Mouse (Mus musculus): ENCODE data around the gene Hunk. TPM values are rescaled to one million over a fixed set of nuclear protein-coding genes. Genes with fewer than 3 reads are reported as not detected.
A peak's percentile ranks its signal among the peaks of the same experiment; 100 is the strongest.

Gene Hunk
- total RNA-seq (2014; rRNA removed), result 12.9 and 20.6 TPM in 2 replicates
- 4.2 and 5.2 TPM in 2 replicates for polyA plus RNA-seq (2015; fragmentation: Nextera tagmentation; extraction: Ambion mirVana)

DNA sequence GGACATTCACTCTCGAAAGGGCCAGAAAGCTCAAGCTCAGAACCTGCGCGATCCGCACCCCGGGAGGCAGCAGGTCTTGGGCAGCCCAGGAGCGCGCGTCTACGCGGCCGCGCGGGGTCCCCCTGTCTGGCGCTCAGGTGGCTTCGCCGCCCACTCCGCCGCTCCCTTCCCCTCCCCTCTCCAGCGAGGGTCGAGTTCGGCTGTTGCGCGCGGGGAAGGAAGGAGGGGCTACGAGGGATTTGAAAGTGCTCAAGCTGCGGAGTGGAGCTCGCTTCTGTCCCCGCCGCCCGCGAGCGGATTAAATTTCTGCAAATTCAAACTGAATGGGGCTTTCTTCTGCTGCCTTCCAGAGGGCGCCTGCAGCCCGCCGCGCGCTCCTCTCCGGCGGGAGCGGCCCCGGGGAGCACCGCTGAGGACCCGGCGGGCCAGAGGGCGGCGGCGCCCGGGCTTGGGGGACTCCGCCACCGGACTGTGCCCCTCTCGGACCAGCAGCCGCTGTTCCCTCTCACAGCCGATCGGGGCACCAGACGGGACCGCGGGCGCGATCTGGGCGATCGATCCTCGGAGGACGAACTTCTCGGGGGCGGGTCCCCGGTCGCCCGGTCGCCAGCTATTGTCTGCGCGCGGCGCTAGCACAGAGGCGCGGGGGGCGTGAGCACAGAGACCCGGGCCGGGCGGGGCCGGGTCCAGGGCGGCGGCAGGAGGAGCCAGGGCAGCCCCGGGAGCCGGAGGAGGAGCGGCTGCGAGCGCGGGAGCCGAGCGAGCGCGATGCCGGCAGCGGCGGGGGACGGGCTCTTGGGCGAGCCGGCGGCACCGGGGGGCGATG lies at the start of gene Hunk:
TSS of gene Hunk (plus strand) at position 326 of the 826 bp plus-strand sequence.
- no peaks in the 10 kb centered on the region for H3K36me3 ChIP-seq (ENCODE audit: insufficient read depth)
- H3K27me3 ChIP-seq (ENCODE audit: insufficient read depth, low read length), result no peaks in the 10 kb centered on the region
- peaks cover 18% of the 10 kb centered on the region; the same call in 1 of the 2 replicates for H3K4me1 ChIP-seq (ENCODE audit: insufficient read depth)
- peak within 1 kb of the TSS; percentile 96 for H3K27ac ChIP-seq (ENCODE audit: low read depth, low read length)
- no peaks in the 10 kb centered on the region for H3K9me3 ChIP-seq (ENCODE audit: low read length)
- ATAC-seq (peak; percentile 81), DNase-seq (peak; percentile 85)
- peak within 1 kb of the TSS; percentile 90 for H3K9ac ChIP-seq
- peak; percentile 1; the same call in 1 of the 2 replicates for TF ChIP-seq CTCF (IDR thresholded peaks at IDR 0.05; ENCODE audit: low read depth)
- under 1% methylated on average over 91 of the region's 101 CpGs for WGBS
- H3K4me2 ChIP-seq (ENCODE audit: low read depth), result peak within 1 kb of the TSS; percentile 88
- peak within 1 kb of the TSS; percentile 92 for H3K4me3 ChIP-seq (ENCODE audit: low read depth, low read length)

DNA sequence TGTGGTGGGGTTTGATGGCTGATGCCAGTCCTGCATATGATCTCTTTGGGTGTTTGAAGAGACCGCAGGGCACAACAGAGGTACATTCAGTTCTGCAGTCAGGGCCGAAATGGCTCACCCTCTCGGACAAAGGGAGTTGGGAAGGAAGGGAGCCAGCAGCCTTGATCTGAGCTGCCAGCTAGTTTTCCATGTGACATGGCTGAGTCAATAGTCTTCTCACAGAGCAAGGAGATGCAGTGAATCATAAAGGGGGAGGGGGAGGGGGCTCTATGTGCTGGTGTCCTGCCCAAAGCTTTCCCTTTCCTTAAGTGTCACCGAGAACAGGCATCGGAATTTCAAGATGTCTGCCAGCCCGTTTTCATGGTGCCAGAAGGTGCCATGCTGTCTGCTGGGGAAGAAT lies 46.8 kb upstream of the Hunk start:
- 56% methylated on average over 6 of the region's 6 CpGs for WGBS
- no peak for DNase-seq
- Histone ChIP-seq H3K4me2 (ENCODE audit: low read depth) (no peak overlapping the region), H3K4me1 (ENCODE audit: insufficient read depth) (no peaks in the 10 kb centered on the region), H3K4me3 (ENCODE audit: low read depth, low read length) (no peak overlapping the region), H3K27ac (ENCODE audit: low read depth, low read length) (no peak overlapping the region), H3K9me3 (ENCODE audit: low read length) (no peaks in the 10 kb centered on the region), H3K9ac (no peak overlapping the region), H3K36me3 (ENCODE audit: insufficient read depth) (no peaks in the 10 kb centered on the region; the same call in 1 of the 2 replicates), H3K27me3 (ENCODE audit: insufficient read depth, low read length) (no peaks in the 10 kb centered on the region)
- TF ChIP-seq CTCF (IDR thresholded peaks at IDR 0.05; ENCODE audit: low read depth), result no peak
- ATAC-seq, result peak; percentile 73

DNA sequence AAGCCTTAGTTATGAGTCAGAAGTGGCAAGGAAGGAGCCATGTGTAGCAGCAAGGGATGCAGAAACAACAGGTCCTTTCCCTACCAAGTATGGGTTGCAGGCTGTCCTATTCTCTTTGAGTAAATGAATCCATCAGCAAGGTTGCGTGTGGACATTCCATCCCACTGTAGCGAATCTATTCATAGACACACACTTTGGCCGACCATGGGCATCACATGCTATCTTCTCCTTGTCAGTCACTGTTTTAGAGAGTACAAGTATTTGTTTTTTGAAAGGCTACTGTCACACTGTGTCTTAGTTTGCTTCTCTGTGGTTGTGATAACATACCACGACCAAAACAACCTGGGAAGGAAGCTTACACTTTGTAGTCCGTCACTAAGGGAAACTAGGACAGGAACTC lies 44.7 kb upstream of the Hunk start:
- Histone ChIP-seq H3K4me1 (ENCODE audit: insufficient read depth) (no peaks in the 10 kb centered on the region), H3K9ac (no peak overlapping the region), H3K27me3 (ENCODE audit: insufficient read depth, low read length) (no peaks in the 10 kb centered on the region), H3K9me3 (ENCODE audit: low read length) (no peaks in the 10 kb centered on the region), H3K4me2 (ENCODE audit: low read depth) (no peak overlapping the region), H3K36me3 (ENCODE audit: insufficient read depth) (no peaks in the 10 kb centered on the region; the same call in 1 of the 2 replicates), H3K4me3 (ENCODE audit: low read depth, low read length) (no peak overlapping the region), H3K27ac (ENCODE audit: low read depth, low read length) (no peak overlapping the region)
- DNase-seq (no peak), ATAC-seq (no peak)
- no peak for TF ChIP-seq CTCF (IDR thresholded peaks at IDR 0.05; ENCODE audit: low read depth)
- WGBS, result 88% methylated on average over 5 of the region's 5 CpGs

DNA sequence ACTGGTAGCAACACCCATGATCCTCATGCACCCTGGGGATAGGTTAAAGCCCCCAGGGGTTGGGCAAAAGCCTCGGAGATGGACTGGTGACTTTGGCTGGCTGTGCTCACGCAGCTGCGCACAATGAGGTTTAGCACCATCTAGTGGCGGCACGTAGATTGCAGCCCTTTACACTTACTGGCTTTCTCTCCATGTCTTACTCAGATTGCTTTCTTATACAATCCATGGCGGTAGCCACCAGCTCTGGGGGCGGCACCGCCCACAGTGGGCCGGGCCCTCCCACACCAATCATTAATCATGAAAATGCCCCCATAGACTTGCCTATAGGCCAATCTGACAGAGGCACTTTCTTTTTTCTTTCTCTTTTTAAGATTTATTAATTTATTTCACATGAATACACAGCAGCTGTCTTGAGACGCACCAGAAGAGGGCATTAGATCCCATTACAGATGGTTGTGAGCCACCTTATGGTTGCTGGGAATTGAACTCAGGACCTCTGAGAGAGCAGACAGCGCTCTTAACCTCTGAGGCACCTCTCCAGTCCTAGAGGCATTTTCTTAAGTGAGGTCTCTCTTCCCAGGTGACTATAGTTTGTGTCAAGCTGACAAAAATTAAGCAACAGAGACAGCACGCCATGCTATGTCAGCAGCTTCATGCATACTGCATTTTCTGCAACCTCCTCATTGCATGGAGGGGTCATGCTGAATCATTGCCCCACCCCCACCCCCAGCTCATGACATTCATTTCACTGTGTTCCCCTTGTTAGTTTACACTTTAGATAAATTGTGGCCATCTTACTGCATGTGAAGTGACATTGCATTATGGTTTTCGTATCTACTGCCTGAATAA lies 35.9 kb upstream of the Hunk start:
- Histone ChIP-seq H3K9me3 (ENCODE audit: low read length) (no peaks in the 10 kb centered on the region), H3K36me3 (ENCODE audit: insufficient read depth) (no peaks in the 10 kb centered on the region), H3K27ac (ENCODE audit: low read depth, low read length) (0 out of 2 replicates have a peak overlapping the region, but pooled peaks have one; percentile 15), H3K9ac (no peak overlapping the region), H3K4me1 (ENCODE audit: insufficient read depth) (peaks cover 4% of the 10 kb centered on the region; the same call in 1 of the 2 replicates), H3K4me3 (ENCODE audit: low read depth, low read length) (no peak overlapping the region), H3K27me3 (ENCODE audit: insufficient read depth, low read length) (no peaks in the 10 kb centered on the region), H3K4me2 (ENCODE audit: low read depth) (no peak overlapping the region)
- TF ChIP-seq CTCF (IDR thresholded peaks at IDR 0.05; ENCODE audit: low read depth), result peak; percentile 62
- DNase-seq (peak; percentile 84), ATAC-seq (peak; percentile 67)
- 32% methylated on average over 10 of the region's 13 CpGs for WGBS

DNA sequence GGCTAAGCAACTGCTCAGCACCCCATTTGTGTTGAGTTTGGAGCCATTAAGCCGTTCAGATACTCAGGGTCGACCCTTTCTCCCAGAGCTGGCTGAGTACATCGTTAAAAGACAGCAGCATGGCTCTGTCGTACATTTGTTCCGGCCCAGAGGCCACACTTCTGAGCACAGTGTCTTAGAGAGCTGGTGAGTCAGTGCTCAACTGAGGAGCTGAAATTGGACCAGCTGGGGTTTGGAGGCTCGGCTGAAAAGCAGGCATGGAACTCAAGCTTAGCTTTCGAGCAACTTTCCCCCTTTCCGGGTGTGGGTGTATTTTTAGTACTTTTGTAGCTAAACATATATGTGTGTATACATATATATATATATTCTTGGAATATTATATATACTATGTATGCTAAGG lies 34.1 kb upstream of the Hunk start:
- H3K9ac ChIP-seq, result no peak overlapping the region
- WGBS, result 36% methylated on average over 8 of the region's 8 CpGs
- H3K36me3 ChIP-seq (ENCODE audit: insufficient read depth), result no peaks in the 10 kb centered on the region
- H3K27me3 ChIP-seq (ENCODE audit: insufficient read depth, low read length), result no peaks in the 10 kb centered on the region
- DNase-seq, result peak; percentile 60
- ATAC-seq, result peak; percentile 33
- 0 out of 2 replicates have a peak overlapping the region, but pooled peaks have one; percentile 37 for H3K27ac ChIP-seq (ENCODE audit: low read depth, low read length)
- peaks cover 4% of the 10 kb centered on the region; the same call in 1 of the 2 replicates for H3K4me1 ChIP-seq (ENCODE audit: insufficient read depth)
- no peak for TF ChIP-seq CTCF (IDR thresholded peaks at IDR 0.05; ENCODE audit: low read depth)
- no peak overlapping the region for H3K4me2 ChIP-seq (ENCODE audit: low read depth)
- H3K9me3 ChIP-seq (ENCODE audit: low read length), result no peaks in the 10 kb centered on the region
- H3K4me3 ChIP-seq (ENCODE audit: low read depth, low read length), result no peak overlapping the region

DNA sequence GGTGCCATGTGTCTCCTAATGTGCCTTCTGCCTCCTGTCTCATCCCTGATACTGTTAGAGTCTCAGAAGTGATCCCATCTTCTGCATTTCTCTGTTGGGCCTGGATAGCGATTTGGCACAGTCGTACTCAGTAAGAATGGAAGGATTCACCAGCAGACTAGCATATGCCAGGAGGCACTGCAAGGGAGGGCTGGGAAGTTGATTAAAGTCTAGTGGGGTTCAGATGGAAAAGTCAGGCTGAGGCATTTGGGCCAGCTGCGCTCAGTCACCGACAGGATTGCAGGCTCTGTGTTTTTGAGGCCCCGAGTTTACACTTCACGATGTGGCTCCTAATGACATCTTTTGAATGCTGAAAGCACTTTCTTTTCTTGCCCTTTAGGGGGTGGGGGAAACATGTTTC lies 33.1 kb upstream of the Hunk start:
- H3K9ac ChIP-seq, result no peak overlapping the region
- H3K4me1 ChIP-seq (ENCODE audit: insufficient read depth), result peaks cover 4% of the 10 kb centered on the region; the same call in 1 of the 2 replicates
- no peak for TF ChIP-seq CTCF (IDR thresholded peaks at IDR 0.05; ENCODE audit: low read depth)
- DNase-seq (peak; percentile 78), ATAC-seq (peak; percentile 86)
- WGBS, result 29% methylated on average over 6 of the region's 6 CpGs
- H3K36me3 ChIP-seq (ENCODE audit: insufficient read depth), result no peaks in the 10 kb centered on the region
- H3K27me3 ChIP-seq (ENCODE audit: insufficient read depth, low read length), result no peaks in the 10 kb centered on the region
- no peak overlapping the region for H3K4me2 ChIP-seq (ENCODE audit: low read depth)
- no peaks in the 10 kb centered on the region for H3K9me3 ChIP-seq (ENCODE audit: low read length)
- no peak overlapping the region for H3K4me3 ChIP-seq (ENCODE audit: low read depth, low read length)
- peak overlapping the region; percentile 78 for H3K27ac ChIP-seq (ENCODE audit: low read depth, low read length)
